Mouse (Mus musculus): ENCODE data around the gene Lpp. TPM values are rescaled to one million over a fixed set of nuclear protein-coding genes. Genes with fewer than 3 reads are reported as not detected.

Gene Lpp
- polyA plus RNA-seq, 1 experiment from 2014 or later = 107 TPM

DNA sequence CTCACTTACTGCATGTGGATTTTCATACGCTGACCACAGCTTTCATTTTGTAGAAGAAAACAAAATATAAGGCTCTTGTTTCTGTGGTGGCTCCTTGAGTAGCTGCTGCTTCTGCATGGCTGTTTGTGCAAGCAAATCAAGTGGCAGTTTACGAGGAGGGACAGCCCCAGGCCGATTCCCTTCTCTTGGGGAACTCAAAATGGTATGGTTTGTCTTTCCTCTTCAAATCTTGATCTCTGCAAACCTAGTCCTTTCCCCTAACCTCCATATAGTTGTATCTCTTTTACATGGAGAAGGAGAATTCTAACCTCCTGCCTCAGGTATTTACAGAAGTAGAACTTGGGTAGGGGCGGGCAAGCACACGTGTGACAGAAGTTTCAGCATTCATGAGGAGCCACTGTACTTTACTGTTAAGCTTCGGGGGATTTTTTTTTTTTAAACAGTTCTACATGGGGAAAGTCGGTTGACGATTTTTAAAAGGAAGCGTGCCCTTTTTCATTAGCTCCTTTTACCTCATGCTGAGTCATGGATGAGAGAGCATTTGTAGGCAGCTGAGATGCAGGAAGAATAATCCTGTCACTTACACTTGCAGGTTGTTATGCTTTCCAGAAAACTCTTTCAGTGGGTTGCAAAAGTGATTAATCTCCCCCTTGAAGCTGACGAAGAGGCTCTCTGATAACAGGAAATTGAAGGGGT lies 344.2 kb downstream of the Lpp start:
- 56% methylated on average over 10 of the region's 10 CpGs for WGBS
- no peak for ATAC-seq (ENCODE audit: insufficient number of reproducible peaks, insufficient read depth, low FRiP score, low read depth)
- Histone ChIP-seq H3K4me3 (ENCODE audit: low read depth, low read length) (no peak overlapping the region), H3K9me3 (ENCODE audit: control insufficient read depth, low read depth, low read length) (no peaks in the 10 kb centered on the region), H3K27ac (ENCODE audit: low read length) (no peak overlapping the region), H3K36me3 (ENCODE audit: control insufficient read depth, insufficient read depth, low read length) (no peaks in the 10 kb centered on the region), H3K4me2 (replicated peaks; ENCODE audit: low read depth, low read length) (no peak overlapping the region), H3K9ac (replicated peaks; ENCODE audit: low read depth, low read length) (no peak overlapping the region), H3K4me1 (ENCODE audit: control insufficient read depth, insufficient read depth, low read length) (peaks cover 11% of the 10 kb centered on the region; the same call in 1 of the 2 replicates), H3K27me3 (ENCODE audit: control insufficient read depth, insufficient read depth, low read length) (no peaks in the 10 kb centered on the region)

DNA sequence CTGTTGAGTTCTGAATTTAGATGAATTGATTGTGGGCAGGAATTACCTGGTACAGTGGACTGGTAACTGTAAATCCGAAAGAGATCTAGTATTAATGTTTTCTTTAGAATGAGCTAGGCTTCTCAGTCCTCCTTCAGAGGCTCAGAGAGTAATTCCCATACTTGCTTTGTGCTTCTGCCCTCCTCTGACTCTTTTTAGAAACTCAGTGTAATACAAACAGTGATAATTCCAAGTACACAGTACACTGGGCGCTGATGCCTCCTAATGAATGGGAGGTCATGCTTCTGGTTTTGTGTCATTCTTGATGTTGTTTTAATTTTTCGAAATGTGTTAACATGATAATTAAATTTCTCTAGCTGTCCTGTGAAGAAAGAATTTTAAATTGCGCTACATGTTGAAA lies 347.4 kb downstream of the Lpp start:
- H3K36me3 ChIP-seq (ENCODE audit: control insufficient read depth, insufficient read depth, low read length) = no peaks in the 10 kb centered on the region
- ATAC-seq (ENCODE audit: insufficient number of reproducible peaks, insufficient read depth, low FRiP score, low read depth) = no peak
- H3K4me2 ChIP-seq (replicated peaks; ENCODE audit: low read depth, low read length) = no peak overlapping the region
- H3K27me3 ChIP-seq (ENCODE audit: control insufficient read depth, insufficient read depth, low read length) = no peaks in the 10 kb centered on the region
- H3K4me3 ChIP-seq (ENCODE audit: low read depth, low read length) = no peak overlapping the region
- peaks cover 11% of the 10 kb centered on the region; the same call in 1 of the 2 replicates for H3K4me1 ChIP-seq (ENCODE audit: control insufficient read depth, insufficient read depth, low read length)
- no peak overlapping the region for H3K9ac ChIP-seq (replicated peaks; ENCODE audit: low read depth, low read length)
- no peak overlapping the region for H3K27ac ChIP-seq (ENCODE audit: low read length)
- no peaks in the 10 kb centered on the region for H3K9me3 ChIP-seq (ENCODE audit: control insufficient read depth, low read depth, low read length)
- 77% methylated on average over 4 of the region's 4 CpGs for WGBS

DNA sequence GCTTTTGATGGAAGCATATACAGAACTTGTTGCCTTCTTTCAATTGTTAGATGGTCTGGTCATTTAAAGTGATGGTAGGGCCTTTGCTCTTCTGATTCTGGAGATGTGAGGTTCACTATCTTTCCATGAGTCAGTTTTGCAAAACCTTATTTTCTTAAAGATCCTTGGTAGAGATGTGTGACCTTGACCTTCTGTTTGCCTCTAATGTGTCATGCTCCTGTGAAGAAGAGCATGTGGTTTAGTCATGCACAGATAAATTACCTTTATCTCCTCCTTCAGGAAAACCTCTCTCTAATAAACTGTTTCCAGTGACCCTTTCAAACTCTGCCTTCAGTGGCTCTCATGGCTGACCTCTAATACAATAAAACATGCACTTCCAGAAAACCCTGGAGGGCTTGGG lies 356.5 kb downstream of the Lpp start:
- H3K27me3 ChIP-seq (ENCODE audit: control insufficient read depth, insufficient read depth, low read length) = no peaks in the 10 kb centered on the region
- H3K4me2 ChIP-seq (replicated peaks; ENCODE audit: low read depth, low read length) = no peak overlapping the region
- no peak for ATAC-seq (ENCODE audit: insufficient number of reproducible peaks, insufficient read depth, low FRiP score, low read depth)
- H3K36me3 ChIP-seq (ENCODE audit: control insufficient read depth, insufficient read depth, low read length) = no peaks in the 10 kb centered on the region
- no peaks in the 10 kb centered on the region for H3K9me3 ChIP-seq (ENCODE audit: control insufficient read depth, low read depth, low read length)
- H3K27ac ChIP-seq (ENCODE audit: low read length) = no peak overlapping the region
- no peaks in the 10 kb centered on the region for H3K4me1 ChIP-seq (ENCODE audit: control insufficient read depth, insufficient read depth, low read length)
- H3K4me3 ChIP-seq (ENCODE audit: low read depth, low read length) = no peak overlapping the region
- no peak overlapping the region for H3K9ac ChIP-seq (replicated peaks; ENCODE audit: low read depth, low read length)

DNA sequence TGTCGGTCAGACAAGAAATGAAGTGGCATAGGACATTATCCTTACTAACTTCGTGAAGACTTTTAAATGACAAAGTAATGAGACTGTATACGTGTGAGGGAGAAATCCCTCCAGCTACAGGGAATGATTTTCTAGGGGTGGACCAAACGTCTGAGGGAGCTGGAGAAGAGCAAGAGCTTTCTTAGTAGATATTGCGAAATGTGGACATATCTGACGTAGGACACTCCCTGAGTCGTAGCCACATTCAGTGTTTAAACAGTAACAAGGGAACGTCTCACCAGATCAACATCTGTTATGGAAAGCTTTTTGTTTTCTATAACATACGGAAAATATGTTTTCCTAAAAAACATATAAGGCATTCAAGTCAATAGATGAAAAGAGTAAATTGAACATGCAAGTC lies 362.8 kb downstream of the Lpp start:
- H3K4me1 ChIP-seq (ENCODE audit: control insufficient read depth, insufficient read depth, low read length) = no peaks in the 10 kb centered on the region
- H3K9me3 ChIP-seq (ENCODE audit: control insufficient read depth, low read depth, low read length) = no peaks in the 10 kb centered on the region
- no peak overlapping the region for H3K4me3 ChIP-seq (ENCODE audit: low read depth, low read length)
- no peaks in the 10 kb centered on the region for H3K27me3 ChIP-seq (ENCODE audit: control insufficient read depth, insufficient read depth, low read length)
- no peaks in the 10 kb centered on the region for H3K36me3 ChIP-seq (ENCODE audit: control insufficient read depth, insufficient read depth, low read length)
- no peak overlapping the region for H3K27ac ChIP-seq (ENCODE audit: low read length)
- no peak for ATAC-seq (ENCODE audit: insufficient number of reproducible peaks, insufficient read depth, low FRiP score, low read depth)
- 82% methylated on average over 9 of the region's 9 CpGs for WGBS
- H3K9ac ChIP-seq (replicated peaks; ENCODE audit: low read depth, low read length) = no peak overlapping the region
- H3K4me2 ChIP-seq (replicated peaks; ENCODE audit: low read depth, low read length) = no peak overlapping the region

DNA sequence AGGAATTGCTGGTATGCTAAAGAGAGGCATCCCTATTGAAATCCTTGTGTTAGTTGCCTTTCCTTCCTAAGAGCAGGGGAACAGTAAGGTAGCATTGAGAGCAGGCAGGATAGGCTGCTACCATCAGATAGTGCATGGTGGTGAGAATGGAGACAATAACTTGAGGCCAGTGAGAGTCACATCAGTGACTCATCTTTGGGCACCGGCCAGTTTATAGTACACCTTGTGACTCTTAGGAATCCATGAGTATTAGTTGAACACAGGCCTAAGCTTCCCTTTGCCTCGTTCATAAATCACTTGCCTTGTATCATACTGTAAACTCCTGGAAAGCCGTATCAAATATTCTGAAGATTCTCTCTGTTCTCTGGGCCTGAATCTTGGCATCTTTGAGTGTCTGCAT lies 372.7 kb downstream of the Lpp start:
- H3K9ac ChIP-seq (replicated peaks; ENCODE audit: low read depth, low read length) = no peak overlapping the region
- no peak overlapping the region for H3K27ac ChIP-seq (ENCODE audit: low read length)
- no peaks in the 10 kb centered on the region for H3K27me3 ChIP-seq (ENCODE audit: control insufficient read depth, insufficient read depth, low read length)
- peaks cover 4% of the 10 kb centered on the region; the same call in 1 of the 2 replicates for H3K36me3 ChIP-seq (ENCODE audit: control insufficient read depth, insufficient read depth, low read length)
- H3K4me1 ChIP-seq (ENCODE audit: control insufficient read depth, insufficient read depth, low read length) = no peaks in the 10 kb centered on the region
- 79% methylated on average over 3 of the region's 3 CpGs for WGBS
- no peak overlapping the region for H3K4me2 ChIP-seq (replicated peaks; ENCODE audit: low read depth, low read length)
- no peak for ATAC-seq (ENCODE audit: insufficient number of reproducible peaks, insufficient read depth, low FRiP score, low read depth)
- no peak overlapping the region for H3K4me3 ChIP-seq (ENCODE audit: low read depth, low read length)
- no peaks in the 10 kb centered on the region for H3K9me3 ChIP-seq (ENCODE audit: control insufficient read depth, low read depth, low read length)

DNA sequence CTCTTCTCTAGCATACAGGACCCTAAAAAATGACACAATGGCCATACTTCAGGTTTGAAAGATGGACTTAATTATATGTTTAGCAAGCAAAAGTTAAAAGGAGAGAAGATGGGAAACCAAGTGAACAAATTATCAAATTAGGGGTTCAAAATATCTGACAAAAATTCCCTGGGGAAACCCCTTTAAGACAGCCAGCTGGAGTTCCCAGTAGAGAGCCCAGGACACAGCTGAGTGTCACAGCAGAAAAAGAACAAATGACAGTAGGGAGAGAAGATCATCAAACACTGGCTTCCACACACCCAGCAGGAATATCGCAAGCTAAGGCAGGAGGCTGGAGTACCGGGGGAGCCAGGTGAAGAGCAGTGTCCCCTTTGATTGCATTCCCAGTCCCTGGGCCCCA lies 373.3 kb downstream of the Lpp start:
- H3K36me3 ChIP-seq (ENCODE audit: control insufficient read depth, insufficient read depth, low read length) = peaks cover 1% of the 10 kb centered on the region; the same call in 1 of the 2 replicates
- H3K9me3 ChIP-seq (ENCODE audit: control insufficient read depth, low read depth, low read length) = no peaks in the 10 kb centered on the region
- H3K9ac ChIP-seq (replicated peaks; ENCODE audit: low read depth, low read length) = no peak overlapping the region
- H3K27me3 ChIP-seq (ENCODE audit: control insufficient read depth, insufficient read depth, low read length) = no peaks in the 10 kb centered on the region
- H3K27ac ChIP-seq (ENCODE audit: low read length) = no peak overlapping the region
- no peak overlapping the region for H3K4me2 ChIP-seq (replicated peaks; ENCODE audit: low read depth, low read length)
- WGBS = 72% methylated on average over 2 of the region's 2 CpGs
- no peak for ATAC-seq (ENCODE audit: insufficient number of reproducible peaks, insufficient read depth, low FRiP score, low read depth)
- H3K4me1 ChIP-seq (ENCODE audit: control insufficient read depth, insufficient read depth, low read length) = no peaks in the 10 kb centered on the region
- H3K4me3 ChIP-seq (ENCODE audit: low read depth, low read length) = no peak overlapping the region

DNA sequence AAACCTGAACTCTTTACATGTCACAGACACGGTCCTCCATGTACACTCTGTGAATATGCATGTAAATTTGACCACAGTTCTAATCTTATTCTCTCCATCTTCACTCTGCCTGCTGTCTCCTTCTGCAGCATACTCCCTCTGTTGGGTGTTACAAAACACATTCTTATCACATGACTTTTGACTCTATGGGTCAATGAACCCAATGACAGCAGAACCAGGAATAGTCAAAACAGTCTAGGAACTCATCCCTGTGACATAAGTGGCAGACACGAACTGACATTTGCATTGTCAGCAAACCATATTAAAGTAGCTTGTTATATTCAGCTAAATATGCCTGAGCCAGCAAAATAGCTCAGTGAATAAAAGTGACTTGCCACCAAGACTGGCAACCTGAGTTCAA lies 383.7 kb downstream of the Lpp start:
- H3K4me1 ChIP-seq (ENCODE audit: control insufficient read depth, insufficient read depth, low read length) = no peaks in the 10 kb centered on the region
- H3K27me3 ChIP-seq (ENCODE audit: control insufficient read depth, insufficient read depth, low read length) = no peaks in the 10 kb centered on the region
- no peak overlapping the region for H3K4me3 ChIP-seq (ENCODE audit: low read depth, low read length)
- no peak overlapping the region for H3K27ac ChIP-seq (ENCODE audit: low read length)
- WGBS = 85% methylated on average over 2 of the region's 2 CpGs
- no peak overlapping the region for H3K9ac ChIP-seq (replicated peaks; ENCODE audit: low read depth, low read length)
- no peak overlapping the region for H3K4me2 ChIP-seq (replicated peaks; ENCODE audit: low read depth, low read length)
- ATAC-seq (ENCODE audit: insufficient number of reproducible peaks, insufficient read depth, low FRiP score, low read depth) = no peak
- no peaks in the 10 kb centered on the region for H3K36me3 ChIP-seq (ENCODE audit: control insufficient read depth, insufficient read depth, low read length)
- H3K9me3 ChIP-seq (ENCODE audit: control insufficient read depth, low read depth, low read length) = no peaks in the 10 kb centered on the region

DNA sequence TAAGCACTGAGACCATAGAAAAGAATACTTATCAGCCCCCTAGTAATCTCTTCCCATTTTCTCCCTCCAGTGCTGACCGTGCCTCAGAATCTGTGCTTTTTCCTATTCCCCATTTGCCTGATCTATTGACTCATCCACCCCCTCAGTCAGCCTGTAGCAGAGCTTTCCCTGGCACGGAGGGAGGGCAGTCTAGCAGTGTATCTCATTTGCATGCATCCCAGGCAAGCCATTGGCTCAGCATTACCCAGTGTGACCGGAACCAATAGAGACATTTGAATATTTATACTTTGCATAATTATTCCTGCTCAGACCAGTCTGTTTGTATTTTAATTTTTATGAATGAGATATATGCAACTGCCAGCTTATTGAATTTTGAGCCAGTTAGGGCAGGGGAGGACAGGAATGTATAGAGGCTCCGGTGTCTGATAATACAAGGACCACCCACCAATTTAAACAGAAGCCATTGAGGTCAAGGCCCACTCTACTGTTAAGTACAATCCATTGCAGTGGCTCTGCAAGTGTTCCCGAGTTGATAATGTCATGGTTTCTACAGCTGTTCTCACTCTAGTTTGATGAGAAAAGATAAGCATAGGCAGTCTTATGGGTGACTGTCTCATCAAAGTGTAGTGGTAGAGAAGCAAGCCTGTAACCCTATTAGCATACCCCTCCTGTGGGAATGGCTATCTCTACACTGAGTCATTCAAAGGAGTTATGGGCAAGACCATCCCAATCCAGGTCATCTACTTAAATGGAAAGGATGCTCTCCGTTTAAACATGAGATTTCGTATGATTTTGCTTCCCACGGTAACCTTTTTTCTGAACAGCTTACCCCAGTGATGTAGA lies 385.3 kb downstream of the Lpp start:
- WGBS = 75% methylated on average over 8 of the region's 8 CpGs
- H3K4me1 ChIP-seq (ENCODE audit: control insufficient read depth, insufficient read depth, low read length) = no peaks in the 10 kb centered on the region

More for the DNA sequence above, 385.3 kb downstream of the Lpp start:
- Histone ChIP-seq H3K9ac (replicated peaks; ENCODE audit: low read depth, low read length) (no peak overlapping the region), H3K9me3 (ENCODE audit: control insufficient read depth, low read depth, low read length) (no peaks in the 10 kb centered on the region), H3K27ac (ENCODE audit: low read length) (no peak overlapping the region), H3K27me3 (ENCODE audit: control insufficient read depth, insufficient read depth, low read length) (no peaks in the 10 kb centered on the region), H3K36me3 (ENCODE audit: control insufficient read depth, insufficient read depth, low read length) (no peaks in the 10 kb centered on the region), H3K4me2 (replicated peaks; ENCODE audit: low read depth, low read length) (no peak overlapping the region), H3K4me3 (ENCODE audit: low read depth, low read length) (no peak overlapping the region)
- no peak for ATAC-seq (ENCODE audit: insufficient number of reproducible peaks, insufficient read depth, low FRiP score, low read depth)
